Mouse (Mus musculus) small intestine, adult 2 months (tissue): Measurements from ENCODE around the gene Eef1akmt3.

Source experiments
- CTCF ChIP-seq: fragments of 200-500 bp; IDR thresholded peaks from 2 replicates; pipeline ENCODE4 v1.5.1; 2012; ENCODE audit warnings: low read depth, mild to moderate bottlenecking, control low read depth, inconsistent platforms, low read length, moderate library complexity, mixed read lengths; ENCODE audit not compliant: insufficient replicate concordance, insufficient read length; ENCODE audit errors: extremely low read depth
- POLR2A ChIP-seq: fragments of 200-500 bp; IDR thresholded peaks from 2 replicates; pipeline ENCODE4 v1.6.1; 2012; ENCODE audit warnings: low read depth, mild to moderate bottlenecking, control low read depth, inconsistent platforms, low read length, moderate library complexity

- TF ChIP-seq CTCF (no peak), POLR2A (no peak)
Observed at GRCm38 (mm10) chr10:127000529-127000928, 40.8 kb downstream of the Eef1akmt3 start, which contains the start of gene Avil.
